In the genomic region with DNA sequence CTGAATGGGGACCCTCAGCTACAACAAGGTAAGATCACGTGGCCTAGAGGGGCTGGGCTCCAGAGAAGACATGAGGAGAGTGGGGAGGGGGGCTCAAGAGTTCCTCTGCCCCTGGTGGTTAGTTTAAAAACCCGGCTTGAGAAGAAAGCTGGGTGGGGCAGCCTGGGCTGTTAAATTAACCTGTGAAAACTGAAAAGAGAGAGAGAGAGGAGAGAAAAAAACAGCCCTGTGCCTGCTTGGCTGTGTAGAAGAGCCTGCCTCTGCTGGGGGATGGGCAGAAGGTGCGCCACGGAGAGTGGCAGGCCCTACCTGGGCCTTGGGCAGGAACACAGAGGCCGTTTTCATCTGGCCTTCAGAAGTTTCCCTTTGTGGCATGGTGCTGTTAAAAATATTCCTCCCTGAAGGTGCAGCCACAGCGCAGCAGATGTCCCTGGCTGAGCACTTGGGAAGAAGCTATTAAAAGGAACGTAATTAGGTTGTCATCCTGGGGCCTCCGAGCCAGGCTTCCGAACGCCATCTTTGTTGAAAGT, we compare ENCODE assay signal across 10 mouse cellular contexts.
DNase-seq lines count a peak whose midpoint lies in the region; ATAC-seq lines count a peak whose summit lies in the region.
"Had no signal": no experiment of that assay in that cellular context is flagged by ENCODE, and none has a peak within 500 bp of the region (broad histone marks: within the 10 kb centered on the region; RNA-seq: fewer than 3 reads in every experiment).

No protein-coding gene starts in this region.

- no peaks in the 10 kb centered on the region for H3K36me3 ChIP-seq in heart, embryonic 15.5 days
- H3K36me3 ChIP-seq in embryonic facial prominence, embryonic 15.5 days = no peaks in the 10 kb centered on the region
- no peaks in the 10 kb centered on the region for H3K36me3 ChIP-seq in midbrain, embryonic 14.5 days (ENCODE audit: control insufficient read depth, insufficient read depth, low read length)

- H3K9ac ChIP-seq in heart, embryonic 15.5 days = no peak overlapping the region
- no peak overlapping the region for H3K9ac ChIP-seq in embryonic facial prominence, embryonic 15.5 days
- peak overlapping the region; percentile 29; the same call in 1 of the 2 replicates for H3K9ac ChIP-seq in midbrain, embryonic 14.5 days (replicated peaks; ENCODE audit: low read length)

- H3K4me2 ChIP-seq in heart, embryonic 15.5 days = no peak overlapping the region; the same call in 1 of the 2 replicates
- no peak overlapping the region for H3K4me2 ChIP-seq in embryonic facial prominence, embryonic 15.5 days (replicated peaks)
- no peak overlapping the region for H3K4me2 ChIP-seq in midbrain, embryonic 14.5 days (ENCODE audit: low read length)

- WGBS in heart, embryonic 15.5 days = 23% methylated on average over 10 of the region's 10 CpGs
- 22% methylated on average over 10 of the region's 10 CpGs for WGBS in embryonic facial prominence, embryonic 15.5 days
- 25% methylated on average over 10 of the region's 10 CpGs for whole genome bisulfite sequencing in midbrain, embryonic 14.5 days

- no peak for DNase-seq in heart, postnatal 36 days
- peak; percentile 82 for DNase-seq in R1 (ENCODE audit: low read depth, low spot score)
- DNase-seq in midbrain, embryonic 14.5 days = peak; percentile 58
- no peak for DNase-seq in spleen, postnatal 10 days (ENCODE audit: low spot score in 2 of 2)
- DNase-seq in B cell, adult 2 months = no peak
- DNase-seq in adrenal gland, adult 8-10 months = no peak

- peaks cover 30% of the 10 kb centered on the region for H3K4me1 ChIP-seq in heart, embryonic 15.5 days (replicated peaks)
- H3K4me1 ChIP-seq in embryonic facial prominence, embryonic 15.5 days = peaks cover 16% of the 10 kb centered on the region
- peaks cover 23% of the 10 kb centered on the region for H3K4me1 ChIP-seq in midbrain, embryonic 14.5 days (ENCODE audit: control insufficient read depth, insufficient read depth, low read length)

- peak overlapping the region; percentile 61; the same call in 1 of the 2 replicates for H3K27ac ChIP-seq in heart, embryonic 15.5 days
- H3K27ac ChIP-seq in embryonic facial prominence, embryonic 15.5 days (replicated peaks) = peak overlapping the region; percentile 28; the same call in 1 of the 2 replicates
- peak overlapping the region; percentile 80 for H3K27ac ChIP-seq in midbrain, embryonic 14.5 days (replicated peaks; ENCODE audit: low read depth, low read length)

- H3K4me3 ChIP-seq in heart, embryonic 15.5 days = no peak overlapping the region
- H3K4me3 ChIP-seq in embryonic facial prominence, embryonic 15.5 days (replicated peaks) = no peak overlapping the region
- H3K4me3 ChIP-seq in midbrain, embryonic 14.5 days (replicated peaks; ENCODE audit: low read depth, low read length) = no peak overlapping the region

- no peaks in the 10 kb centered on the region for H3K27me3 ChIP-seq in heart, embryonic 15.5 days
- no peaks in the 10 kb centered on the region for H3K27me3 ChIP-seq in embryonic facial prominence, embryonic 15.5 days
- no peaks in the 10 kb centered on the region for H3K27me3 ChIP-seq in midbrain, embryonic 14.5 days (ENCODE audit: control insufficient read depth, insufficient read depth, low read length)
- H3K27me3 ChIP-seq: Patski had no signal

- intact Hi-C loops in heart, postnatal 36 days (cut with DNase I) = no loop called here

- ATAC-seq in heart, embryonic 15.5 days (replicated peaks; ENCODE audit: insufficient number of reproducible peaks, insufficient read depth, low FRiP score, low read depth) = no peak
- ATAC-seq in embryonic facial prominence, embryonic 15.5 days (ENCODE audit: insufficient number of reproducible peaks, low FRiP score, low TSS enrichment, low read depth) = no peak
- peak; percentile 40; the same call in 1 of the 2 replicates for ATAC-seq in midbrain, embryonic 14.5 days (ENCODE audit: low FRiP score, low TSS enrichment)
- ATAC-seq: Patski had no signal

- H3K9me3 ChIP-seq in heart, embryonic 15.5 days (replicated peaks) = no peaks in the 10 kb centered on the region
- no peaks in the 10 kb centered on the region for H3K9me3 ChIP-seq in embryonic facial prominence, embryonic 15.5 days (replicated peaks)
- H3K9me3 ChIP-seq in midbrain, embryonic 14.5 days (ENCODE audit: control insufficient read depth, low read length) = no peaks in the 10 kb centered on the region
- H3K9me3 ChIP-seq: megakaryocyte, embryonic 14.5 days had no signal

Comparison
In these comparisons a context has a peak if more than half of its experiments do, and no peak if none do; other contexts are left out.
1. H3K27ac ChIP-seq: peak in every context shown above with its lines; median percentile 80 in midbrain, embryonic 14.5 days; 61 in heart, embryonic 15.5 days; 28 in embryonic facial prominence, embryonic 15.5 days.
2. DNase-seq: peak in R1 (single experiment) and midbrain, embryonic 14.5 days (single experiment); none in heart, postnatal 36 days (0 of 2), spleen, postnatal 10 days (0 of 2), B cell, adult 2 months (0 of 2) and adrenal gland, adult 8-10 months (single experiment).